Mouse (Mus musculus) mesoderm, embryonic 11.5 days (tissue): Measurements from ENCODE around the gene Ogdh.
"Not testable (repeated sequence)": the region's sequence is repeated elsewhere in the genome, so short reads cannot be mapped to it uniquely, and the experiment has no call there.

Experiments
- DNase-seq: peaks from one replicate; pipeline ENCODE4 v3.0.0-alpha.2; 2012; ENCODE audit warnings: low read depth, low spot score

Gene Ogdh

GRCm38 (mm10) chr11:6291401-6292115 is at the start of gene Ogdh:
Gene Ogdh, plus strand, starts transcription at chr11:6291633.
- DNase-seq = peak; percentile 98

- DNase-seq = no peak
Observed at GRCm38 (mm10) chr11:6244707-6245106, 46.7 kb upstream of the Ogdh start.

GRCm38 (mm10) chr11:6252248-6252647 is 39.2 kb upstream of the Ogdh start:
- no peak for DNase-seq

- DNase-seq = no peak
Observed at GRCm38 (mm10) chr11:6252824-6253223, 38.6 kb upstream of the Ogdh start.

GRCm38 (mm10) chr11:6254602-6255001 is 36.8 kb upstream of the Ogdh start:
- not testable (repeated sequence) for DNase-seq

- no peak for DNase-seq
Observed at GRCm38 (mm10) chr11:6256490-6257072, 34.9 kb upstream of the Ogdh start.

GRCm38 (mm10) chr11:6259413-6259812 is 32.0 kb upstream of the Ogdh start:
- no peak for DNase-seq

GRCm38 (mm10) chr11:6261434-6262082 is 29.9 kb upstream of the Ogdh start:
- DNase-seq = peak; percentile 79

- no peak for DNase-seq
Observed at GRCm38 (mm10) chr11:6266621-6267020, 24.8 kb upstream of the Ogdh start.

GRCm38 (mm10) chr11:6267320-6268254 is 23.8 kb upstream of the Ogdh start, which contains the start of gene Ddx56:
Gene Ddx56, minus strand, starts transcription at chr11:6267772.
- peak; percentile 94 for DNase-seq

GRCm38 (mm10) chr11:6273607-6274006 is 17.8 kb upstream of the Ogdh start:
- DNase-seq = no peak

GRCm38 (mm10) chr11:6274387-6275093 is 16.9 kb upstream of the Ogdh start, which contains the start of gene Tmed4:
Gene Tmed4, minus strand, starts transcription at chr11:6274870.
- DNase-seq = peak; percentile 99

GRCm38 (mm10) chr11:6275094-6275484 is 16.3 kb upstream of the Ogdh start:
- no peak for DNase-seq

- no peak for DNase-seq
Observed at GRCm38 (mm10) chr11:6276466-6276865, 15.0 kb upstream of the Ogdh start.

GRCm38 (mm10) chr11:6282940-6283339 is 8.5 kb upstream of the Ogdh start:
- no peak for DNase-seq

- DNase-seq = no peak
Observed at GRCm38 (mm10) chr11:6290138-6290537, 1.3 kb upstream of the Ogdh start.

GRCm38 (mm10) chr11:6290883-6291282 is 550 bp upstream of the Ogdh start:
- no peak for DNase-seq

GRCm38 (mm10) chr11:6292116-6292987 is 919 bp downstream of the Ogdh start:
- DNase-seq = peak; percentile 74

GRCm38 (mm10) chr11:6292988-6293349 is 1.5 kb downstream of the Ogdh start:
- no peak for DNase-seq

- no peak for DNase-seq
Observed at GRCm38 (mm10) chr11:6293601-6294000, 2.2 kb downstream of the Ogdh start.
